Mouse (Mus musculus) myocyte (in vitro differentiated cells): ENCODE results near the gene Sub1. TPM values are rescaled to one million over a fixed set of nuclear protein-coding genes. Genes with fewer than 3 reads are reported as not detected.

ENCODE experiments used
- H3K27me3 ChIP-seq: one replicate; pipeline ENCODE4 v1.6.1; 2011; ENCODE audit not compliant: control insufficient read depth, insufficient read depth, insufficient read length
- H3K36me3 ChIP-seq: one replicate; pipeline ENCODE4 v1.6.1; 2011; ENCODE audit not compliant: control insufficient read depth, insufficient read depth
- H3K4me2 ChIP-seq: one replicate; pipeline ENCODE4 v1.6.1; 2011; ENCODE audit warnings: low read depth, control low read depth
- H3K4me3 ChIP-seq: one replicate; pipeline ENCODE4 v1.5.1; 2011; ENCODE audit warnings: mild to moderate bottlenecking, control low read depth, moderate library complexity
- H3K79me2 ChIP-seq: one replicate; pipeline ENCODE4 v1.6.1; 2011; ENCODE audit not compliant: control insufficient read depth, insufficient read depth
- H3ac ChIP-seq: one replicate; pipeline ENCODE4 v1.6.1; 2011; ENCODE audit not compliant: control insufficient read depth, insufficient read length
- CEBPB ChIP-seq: IDR thresholded peaks from 2 replicates; pipeline ENCODE4 v1.6.1; 2011; ENCODE audit warnings: mild to moderate bottlenecking, moderate library complexity; ENCODE audit not compliant: poor library complexity, insufficient read depth, severe bottlenecking
- E2F4 ChIP-seq: IDR thresholded peaks from one replicate; pipeline ENCODE4 v1.6.1; 2011; ENCODE audit warnings: mild to moderate bottlenecking, control low read depth, moderate library complexity; ENCODE audit not compliant: insufficient read depth
- MAX ChIP-seq: IDR thresholded peaks from one replicate; pipeline ENCODE4 v1.6.1; 2011; ENCODE audit warnings: low read depth, mild to moderate bottlenecking, control low read depth
- MYOD1 ChIP-seq, 3 experiments: IDR thresholded peaks; one replicate each; pipeline ENCODE4 v1.6.1; 2011; ENCODE audit warnings: control low read depth in 2 of 3, low read depth in 2 of 3, mild to moderate bottlenecking in 2 of 3, moderate library complexity in 1 of 3; ENCODE audit not compliant: insufficient read length in 2 of 3, control insufficient read depth in 1 of 3
- MYOG ChIP-seq, 3 experiments: IDR thresholded peaks; one replicate each; pipeline ENCODE4 v1.6.1; 2011; ENCODE audit warnings: control low read depth in 2 of 3, low read depth in 2 of 3, mild to moderate bottlenecking in 2 of 3; ENCODE audit not compliant: insufficient read length in 2 of 3, control insufficient read depth in 1 of 3, insufficient read depth in 1 of 3
- POLR2A ChIP-seq: IDR thresholded peaks from one replicate; pipeline ENCODE4 v1.6.1; 2011; ENCODE audit warnings: low read depth, mild to moderate bottlenecking, control low read depth, moderate library complexity; ENCODE audit not compliant: insufficient read length
- POLR2AphosphoS2 ChIP-seq: IDR thresholded peaks from one replicate; pipeline ENCODE4 v1.6.1; 2011; ENCODE audit warnings: low read depth, control low read depth; ENCODE audit not compliant: insufficient read length
- REST ChIP-seq: IDR thresholded peaks from one replicate; pipeline ENCODE4 v1.6.1; 2011; ENCODE audit warnings: mild to moderate bottlenecking, control low read depth, moderate library complexity; ENCODE audit not compliant: insufficient read depth, insufficient read length
- SRF ChIP-seq: IDR thresholded peaks from one replicate; pipeline ENCODE4 v1.6.1; 2011; ENCODE audit warnings: low read depth; ENCODE audit not compliant: control insufficient read depth, insufficient read length
- TCF12 ChIP-seq: IDR thresholded peaks from one replicate; pipeline ENCODE4 v1.6.1; 2011; ENCODE audit warnings: mild to moderate bottlenecking, control low read depth; ENCODE audit not compliant: poor library complexity, insufficient read depth, severe bottlenecking
- TCF3 ChIP-seq: IDR thresholded peaks from one replicate; pipeline ENCODE4 v1.6.1; 2011; ENCODE audit warnings: low read depth, control low read depth; ENCODE audit not compliant: insufficient read length
- USF1 ChIP-seq: IDR thresholded peaks from one replicate; pipeline ENCODE4 v1.6.1; 2011; ENCODE audit warnings: low read depth, mild to moderate bottlenecking, control low read depth, moderate library complexity
- polyA plus RNA-seq: library from polyadenylated mRNA; unstranded; fragments of >200 nt; fragmentation: generic; extraction: Trizol; gene quantifications from one replicate; pipeline ENCODE4 v1.2.1, GENCODE M21; 2012; ENCODE audit warnings: missing spikeins

Sub1 gene
- polyA plus RNA-seq, 1 experiment, result 156 TPM

GRCm38 (mm10) chr15:12014197-12014905 lies 17.6 kb upstream of the Sub1 start:
- H3ac ChIP-seq, result no peak overlapping the region
- H3K27me3 ChIP-seq, result peaks cover 31% of the 10 kb centered on the region
- H3K79me2 ChIP-seq, result no peaks in the 10 kb centered on the region
- H3K4me2 ChIP-seq, result no peak overlapping the region
- H3K36me3 ChIP-seq, result no peaks in the 10 kb centered on the region
- no peak for TF ChIP-seq POLR2AphosphoS2
- TF ChIP-seq POLR2A, result no peak
- no peak for TF ChIP-seq REST
- no peak for TF ChIP-seq CEBPB
- TF ChIP-seq E2F4, result no peak
- no peak for TF ChIP-seq USF1
- no peak for TF ChIP-seq MYOD1 (IDR thresholded peaks at IDR 0.05; ENCODE audit: control insufficient read depth in 1 of 3, insufficient read length in 2 of 3, low read depth in 2 of 3)
- no peak for TF ChIP-seq TCF3
- TF ChIP-seq MYOG (IDR thresholded peaks at IDR 0.05; ENCODE audit: control insufficient read depth in 1 of 3, insufficient read depth in 1 of 3, insufficient read length in 2 of 3, low read depth in 2 of 3), result no peak
- no peak for TF ChIP-seq SRF
- TF ChIP-seq TCF12, result no peak
- no peak for TF ChIP-seq MAX
- H3K4me3 ChIP-seq, result no peak overlapping the region

GRCm38 (mm10) chr15:12013532-12014196 lies 16.9 kb upstream of the Sub1 start:
- Histone ChIP-seq H3K27me3 (peaks cover 25% of the 10 kb centered on the region), H3K79me2 (no peaks in the 10 kb centered on the region), H3K36me3 (no peaks in the 10 kb centered on the region), H3K4me3 (no peak overlapping the region), H3ac (no peak overlapping the region), H3K4me2 (no peak overlapping the region)
- TF ChIP-seq TCF12, result no peak
- no peak for TF ChIP-seq USF1
- TF ChIP-seq REST, result no peak
- no peak for TF ChIP-seq E2F4
- no peak for TF ChIP-seq MYOG (IDR thresholded peaks at IDR 0.05; ENCODE audit: control insufficient read depth in 1 of 3, insufficient read depth in 1 of 3, insufficient read length in 2 of 3, low read depth in 2 of 3)
- TF ChIP-seq MAX, result no peak
- no peak for TF ChIP-seq TCF3

- Histone ChIP-seq H3K36me3 (no peaks in the 10 kb centered on the region), H3ac (no peak overlapping the region), H3K4me2 (no peak overlapping the region), H3K4me3 (no peak overlapping the region), H3K27me3 (peaks cover 4% of the 10 kb centered on the region), H3K79me2 (no peaks in the 10 kb centered on the region)
- no peak for TF ChIP-seq POLR2A
- no peak for TF ChIP-seq TCF12
- no peak for TF ChIP-seq CEBPB
- no peak for TF ChIP-seq SRF
- TF ChIP-seq E2F4, result no peak
- no peak for TF ChIP-seq MYOD1 (IDR thresholded peaks at IDR 0.05; ENCODE audit: control insufficient read depth in 1 of 3, insufficient read length in 2 of 3, low read depth in 2 of 3)
- no peak for TF ChIP-seq POLR2AphosphoS2
- TF ChIP-seq MAX, result no peak
- no peak for TF ChIP-seq REST
- no peak for TF ChIP-seq TCF3
- no peak for TF ChIP-seq USF1
- TF ChIP-seq MYOG (IDR thresholded peaks at IDR 0.05; ENCODE audit: control insufficient read depth in 1 of 3, insufficient read depth in 1 of 3, insufficient read length in 2 of 3, low read depth in 2 of 3), result no peak
Observed at GRCm38 (mm10) chr15:12010602-12011044, 13.8 kb upstream of the Sub1 start.

- Histone ChIP-seq H3K79me2 (no peaks in the 10 kb centered on the region), H3ac (no peak overlapping the region), H3K4me3 (no peak overlapping the region), H3K36me3 (no peaks in the 10 kb centered on the region), H3K4me2 (no peak overlapping the region), H3K27me3 (peaks cover 4% of the 10 kb centered on the region)
- TF ChIP-seq POLR2A (no peak), TCF12 (no peak), SRF (no peak), USF1 (no peak), MYOD1 (IDR thresholded peaks at IDR 0.05; ENCODE audit: control insufficient read depth in 1 of 3, insufficient read length in 2 of 3, low read depth in 2 of 3) (no peak), E2F4 (no peak), TCF3 (no peak), MYOG (IDR thresholded peaks at IDR 0.05; ENCODE audit: control insufficient read depth in 1 of 3, insufficient read depth in 1 of 3, insufficient read length in 2 of 3, low read depth in 2 of 3) (no peak), POLR2AphosphoS2 (no peak), REST (no peak), CEBPB (no peak)
Observed at GRCm38 (mm10) chr15:12009712-12010601, 13.2 kb upstream of the Sub1 start.
